Mouse (Mus musculus): Measurements from ENCODE around the gene Gal3st2.
"Not testable (repeated sequence)": the region's sequence is repeated elsewhere in the genome, so short reads cannot be mapped to it uniquely, and the experiment has no call there.

Gene Gal3st2

DNA sequence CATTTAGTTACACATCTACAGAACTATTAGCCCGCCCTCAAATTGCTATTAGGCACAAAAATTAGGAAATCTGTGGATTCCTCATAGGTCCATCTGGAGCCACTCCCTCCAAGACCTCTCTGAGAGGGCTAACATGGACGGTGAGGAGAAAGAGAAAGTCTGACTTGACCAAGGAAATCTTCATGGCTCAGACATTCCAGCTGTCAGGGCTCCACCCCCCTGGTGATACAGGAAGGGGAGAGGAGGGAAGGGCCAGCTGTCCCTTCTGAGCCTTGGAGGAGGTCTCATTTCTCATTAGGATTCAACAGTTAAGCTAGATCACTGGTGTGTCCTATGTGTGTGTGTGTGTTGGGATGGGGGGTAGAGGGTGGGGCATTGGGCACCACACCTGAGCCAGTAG lies at the start of gene Gal3st2:
Gene Gal3st2 (plus strand): TSS at position 259 of the 400 bp plus-strand sequence.
- not testable (repeated sequence) for DNase-seq (ENCODE audit: low spot score in 2 of 2)

GRCm38 (mm10) chr1:93811495-93812039 lies 49.5 kb upstream of the Gal3st2 start:
- no peak for DNase-seq (ENCODE audit: low spot score in 2 of 2)

DNA sequence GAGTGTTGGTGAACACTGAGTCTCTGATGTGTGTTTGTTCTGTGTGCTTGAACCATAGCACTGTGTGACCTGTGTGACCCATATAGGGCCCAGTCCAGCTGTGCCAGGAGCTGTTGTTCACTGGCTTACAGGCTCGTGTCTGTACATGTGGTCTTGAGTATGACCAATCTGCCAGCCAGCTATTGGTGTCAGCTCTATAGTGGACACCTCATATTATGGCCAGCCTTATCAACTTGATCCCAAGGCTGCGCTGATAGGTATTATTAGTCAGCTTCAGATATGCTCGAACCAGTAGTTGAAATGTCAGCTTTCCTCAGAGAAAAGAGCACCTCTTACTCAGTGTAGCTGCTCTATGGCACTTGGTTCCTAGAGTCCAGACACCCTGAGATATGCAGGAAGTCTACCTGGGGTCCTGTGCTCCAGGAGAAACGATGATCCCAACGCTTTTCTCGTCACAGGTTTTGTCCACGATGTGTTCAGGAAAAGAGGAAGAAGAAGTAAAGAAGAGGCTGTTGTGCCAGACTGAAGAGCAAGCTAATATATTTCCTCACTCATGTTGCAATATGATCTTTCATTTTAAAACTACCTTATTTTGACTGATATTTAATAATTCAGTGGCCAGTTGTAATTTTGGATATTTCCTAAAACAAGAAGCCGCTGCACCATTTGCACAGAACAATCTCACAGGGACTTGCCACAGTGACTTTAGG lies 43.1 kb upstream of the Gal3st2 start:
- no peak for DNase-seq (ENCODE audit: low spot score in 2 of 2)

- DNase-seq (ENCODE audit: low spot score in 2 of 2), result no peak
These were observed 42.4 kb upstream of the Gal3st2 start for GRCm38 (mm10) chr1:93818722-93819121.

DNA sequence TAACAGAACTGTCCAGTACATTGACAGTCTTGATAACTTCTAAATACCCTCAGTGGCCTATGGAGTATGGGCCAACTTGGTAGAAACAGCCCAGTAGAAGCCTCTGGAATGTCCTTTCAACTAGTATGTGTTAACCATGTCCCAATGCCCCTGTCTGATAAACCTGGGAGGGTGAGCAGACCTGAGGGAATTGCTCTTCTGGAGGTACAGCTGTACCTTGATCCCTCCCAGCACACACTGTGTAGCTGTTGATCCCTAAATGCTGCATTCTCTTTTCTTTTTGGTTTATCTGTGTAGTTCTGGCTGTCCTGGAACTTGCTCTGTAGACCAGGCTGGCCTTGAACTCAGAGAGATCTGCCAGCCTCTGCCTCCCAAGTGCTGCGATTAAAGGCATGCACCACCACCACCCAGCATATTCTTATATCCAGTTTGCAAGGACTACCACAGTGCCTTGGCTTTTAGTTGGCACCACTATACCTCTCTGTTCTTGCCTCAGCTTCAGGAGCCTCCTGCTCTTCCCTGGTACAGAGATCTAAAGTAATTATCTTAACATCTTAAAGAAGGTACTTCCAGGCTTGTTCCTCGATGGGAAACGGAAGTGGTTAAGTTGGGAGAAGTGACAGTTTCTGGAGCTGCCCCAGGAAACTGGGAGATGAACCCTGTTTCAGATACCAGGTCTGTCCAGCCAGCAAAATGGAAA lies 37.2 kb upstream of the Gal3st2 start:
- no peak for DNase-seq (ENCODE audit: low spot score in 2 of 2)

- no peak for DNase-seq (ENCODE audit: low spot score in 2 of 2)
These were observed 36.5 kb upstream of the Gal3st2 start, which contains the start of gene D2hgdh for GRCm38 (mm10) chr1:93824609-93825008. Gene D2hgdh (plus strand): TSS chr1:93824909.

DNA sequence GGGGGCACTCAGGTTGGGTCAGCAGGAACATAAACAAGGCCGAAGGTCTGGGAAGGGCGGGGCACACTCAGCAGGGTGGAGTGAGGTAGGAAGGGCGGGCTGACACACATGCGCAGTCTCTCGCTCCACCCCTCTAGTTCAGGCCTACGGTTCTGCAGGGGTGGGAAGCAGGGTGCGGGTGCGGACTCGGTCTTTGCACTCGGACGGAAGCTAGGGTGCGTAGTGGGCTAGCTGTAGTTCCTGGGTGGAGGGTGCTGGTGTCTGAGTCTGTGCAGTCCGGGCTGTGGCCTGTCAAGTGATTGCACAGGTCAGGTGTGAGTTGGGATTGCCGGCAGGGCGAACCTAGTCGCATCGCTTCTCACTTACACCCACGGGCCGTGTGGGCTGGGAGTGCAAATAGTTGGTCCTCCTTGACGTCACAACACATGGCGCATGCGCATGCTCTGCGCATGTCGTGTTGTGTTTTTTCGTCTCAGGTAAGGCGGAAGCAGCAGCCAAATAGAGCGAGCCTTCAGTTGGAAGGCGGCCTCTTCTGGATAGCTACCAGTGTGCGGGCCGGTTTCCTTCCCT lies 35.9 kb upstream of the Gal3st2 start:
- peak; percentile 96 to 97 for DNase-seq (ENCODE audit: low spot score in 2 of 2)

DNA sequence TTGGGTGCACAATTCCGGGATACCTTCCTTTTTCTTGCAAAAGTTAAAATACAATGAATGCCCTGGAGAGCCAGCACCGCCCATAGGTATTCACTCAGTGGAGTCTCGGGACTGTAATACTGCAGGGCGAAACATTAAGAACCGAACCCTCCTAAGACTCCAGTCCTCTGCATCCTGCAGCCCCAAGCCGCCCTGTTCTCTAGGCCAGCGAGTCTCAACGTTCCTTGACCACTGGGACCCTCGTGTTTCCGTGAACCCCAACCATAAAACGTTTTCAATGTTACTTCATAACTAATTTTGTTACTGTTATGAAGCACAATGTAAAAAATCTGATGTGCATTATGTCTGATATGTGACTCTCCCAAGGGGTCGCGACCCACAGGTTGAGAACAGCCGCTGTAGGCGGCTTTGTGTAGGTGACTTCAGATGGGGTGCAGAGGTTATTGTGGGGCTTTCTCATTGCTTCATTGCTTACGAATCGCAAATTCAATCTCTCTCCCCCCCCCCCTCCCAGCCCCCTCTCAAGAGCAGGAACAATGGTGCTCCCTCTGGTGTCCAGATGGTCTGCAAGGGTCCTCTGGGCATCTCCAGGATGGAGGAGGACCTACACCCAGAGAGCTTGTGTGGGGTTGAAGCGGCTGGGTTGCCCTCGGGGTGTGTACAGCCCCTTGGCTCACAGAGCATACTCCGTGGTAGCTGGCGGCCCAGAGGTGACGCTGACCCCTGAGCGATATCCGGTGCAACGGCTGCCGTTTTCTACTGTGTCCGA lies 35.2 kb upstream of the Gal3st2 start:
- peak in 1 of 2 experiments; percentile 56 for DNase-seq (ENCODE audit: low spot score in 2 of 2)

GRCm38 (mm10) chr1:93826540-93826835 lies 34.6 kb upstream of the Gal3st2 start:
- DNase-seq (ENCODE audit: low spot score in 2 of 2), result no peak

DNA sequence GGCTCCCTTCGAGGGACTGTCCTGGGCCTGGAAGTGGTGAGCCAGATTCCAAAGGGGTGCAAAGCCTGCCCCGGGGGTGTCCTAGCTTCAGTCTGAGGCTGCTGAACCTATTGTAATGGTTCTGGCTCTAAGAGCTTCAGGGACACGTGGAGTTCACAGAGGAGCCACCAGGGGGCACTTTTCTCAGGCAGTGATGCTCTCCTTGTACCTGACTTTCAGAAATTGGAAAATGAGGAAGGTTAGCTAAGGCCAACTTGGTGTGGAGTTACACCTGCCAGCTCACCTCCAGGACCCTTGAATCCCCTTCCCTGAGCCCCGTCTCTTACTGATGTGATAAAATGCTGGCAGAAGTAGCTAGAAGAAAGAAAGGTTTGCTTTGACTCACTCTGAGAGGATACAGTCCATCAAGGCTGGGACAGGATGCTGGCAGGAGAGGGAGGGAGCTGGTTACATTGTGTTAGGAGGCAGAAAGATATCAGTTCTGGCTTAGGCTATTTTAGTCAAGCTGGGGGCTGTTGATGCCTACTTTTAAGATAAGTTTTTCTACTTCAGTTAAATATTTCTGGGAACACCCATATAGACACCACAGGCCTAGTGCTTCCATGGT lies 28.2 kb upstream of the Gal3st2 start:
- not testable (repeated sequence) for DNase-seq (ENCODE audit: low spot score in 2 of 2)

DNA sequence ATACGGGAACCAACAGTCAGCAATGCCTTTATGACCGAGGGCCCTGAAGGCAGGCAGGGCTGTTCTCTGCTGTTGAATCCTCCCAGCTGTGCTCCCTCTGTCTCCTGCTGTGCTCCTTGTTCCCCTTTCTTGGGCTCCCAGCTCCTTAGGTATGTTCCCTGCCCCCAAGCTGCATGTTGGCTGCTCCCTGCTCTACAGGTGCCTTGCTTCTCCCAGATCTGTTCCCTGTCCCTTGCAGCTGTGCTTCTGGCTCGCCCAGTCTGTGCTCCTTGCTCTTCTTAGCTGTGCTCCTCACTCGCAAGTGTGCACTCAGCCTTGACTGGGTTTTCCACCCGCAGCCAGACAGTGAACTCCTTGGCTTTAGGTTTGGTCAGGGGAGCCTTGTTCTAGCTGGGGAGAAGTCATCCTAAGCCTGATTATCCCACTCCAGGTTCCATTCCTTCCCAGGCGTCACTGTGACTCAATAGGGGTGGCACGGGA lies 26.4 kb upstream of the Gal3st2 start:
- no peak for DNase-seq (ENCODE audit: low spot score in 2 of 2)

DNA sequence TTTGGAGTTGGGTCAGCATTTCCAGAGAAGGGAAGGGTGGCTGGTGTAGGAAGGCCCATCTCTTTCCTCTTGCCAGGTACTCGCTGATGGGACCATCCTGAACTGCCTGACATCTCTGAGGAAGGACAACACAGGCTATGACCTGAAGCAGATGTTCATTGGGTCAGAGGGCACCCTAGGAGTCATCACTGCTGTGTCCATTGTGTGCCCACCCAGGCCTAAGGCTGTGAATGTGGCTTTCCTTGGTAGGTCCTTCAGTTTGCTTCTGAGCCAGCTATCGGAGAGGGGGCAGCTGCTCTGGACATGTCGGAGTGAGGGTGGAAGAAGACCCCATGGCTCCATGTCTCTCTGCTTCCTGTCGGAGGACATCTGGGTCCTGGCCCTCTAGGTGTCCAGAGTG lies 25.9 kb upstream of the Gal3st2 start:
- DNase-seq (ENCODE audit: low spot score in 2 of 2), result no peak

GRCm38 (mm10) chr1:93835876-93836531 lies 25.1 kb upstream of the Gal3st2 start:
- no peak for DNase-seq (ENCODE audit: low spot score in 2 of 2)

- no peak for DNase-seq (ENCODE audit: low spot score in 2 of 2)
These were observed 24.6 kb upstream of the Gal3st2 start for GRCm38 (mm10) chr1:93836532-93836913.

- DNase-seq (ENCODE audit: low spot score in 2 of 2), result no peak
These were observed 23.8 kb upstream of the Gal3st2 start for GRCm38 (mm10) chr1:93837335-93837734.

DNA sequence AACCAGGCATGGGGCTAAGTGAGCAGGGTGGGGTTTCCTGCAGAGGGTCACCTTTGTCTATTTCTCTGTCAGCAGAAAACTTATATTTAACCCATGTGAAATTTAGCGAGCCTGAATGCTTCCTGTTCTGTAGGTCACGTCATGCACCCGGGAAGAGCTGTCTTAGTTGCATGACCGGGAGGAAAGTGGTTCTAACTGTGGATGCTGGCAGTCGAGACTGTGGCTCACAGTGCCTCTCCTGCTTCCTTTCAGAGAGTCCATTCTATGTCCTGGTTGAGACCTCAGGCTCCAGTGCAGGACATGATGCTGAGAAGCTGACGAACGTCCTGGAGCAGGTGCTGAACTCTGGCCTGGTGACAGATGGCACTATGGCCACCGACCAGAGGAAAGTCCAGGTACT lies 22.5 kb upstream of the Gal3st2 start:
- not testable (repeated sequence) for DNase-seq (ENCODE audit: low spot score in 2 of 2)

DNA sequence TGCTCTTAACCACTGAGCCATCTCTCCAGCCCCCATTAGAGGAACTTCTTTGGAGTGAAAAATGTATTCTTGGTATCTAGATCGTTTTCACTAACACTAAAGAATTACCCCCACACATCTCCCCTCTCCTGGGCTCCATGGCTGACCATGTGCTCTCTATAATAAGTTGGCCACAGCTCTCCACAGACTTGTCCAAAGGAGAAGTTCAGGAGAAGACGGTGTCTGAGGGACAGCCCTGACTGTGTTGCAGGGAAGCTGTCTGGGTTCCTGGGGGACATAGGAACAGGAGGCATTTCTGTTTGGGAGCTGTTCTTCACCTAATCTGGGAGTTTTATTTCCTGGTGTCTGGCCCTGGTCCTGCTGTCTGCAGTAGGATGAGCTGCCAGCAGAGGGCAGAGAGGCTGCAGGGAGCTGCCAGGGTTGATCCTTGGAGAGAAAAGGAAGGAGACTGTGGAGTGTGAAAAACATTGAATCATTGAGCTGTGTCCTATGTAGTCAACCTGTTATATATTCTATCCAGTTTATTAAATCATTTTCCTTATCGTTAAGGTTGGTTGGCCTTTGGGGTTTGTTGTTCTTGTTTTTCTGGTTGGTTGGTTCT lies 15.2 kb upstream of the Gal3st2 start:
- not testable (repeated sequence) for DNase-seq (ENCODE audit: low spot score in 2 of 2)

- not testable (repeated sequence) for DNase-seq (ENCODE audit: low spot score in 2 of 2)
These were observed 5.3 kb upstream of the Gal3st2 start for GRCm38 (mm10) chr1:93855790-93856189.

DNA sequence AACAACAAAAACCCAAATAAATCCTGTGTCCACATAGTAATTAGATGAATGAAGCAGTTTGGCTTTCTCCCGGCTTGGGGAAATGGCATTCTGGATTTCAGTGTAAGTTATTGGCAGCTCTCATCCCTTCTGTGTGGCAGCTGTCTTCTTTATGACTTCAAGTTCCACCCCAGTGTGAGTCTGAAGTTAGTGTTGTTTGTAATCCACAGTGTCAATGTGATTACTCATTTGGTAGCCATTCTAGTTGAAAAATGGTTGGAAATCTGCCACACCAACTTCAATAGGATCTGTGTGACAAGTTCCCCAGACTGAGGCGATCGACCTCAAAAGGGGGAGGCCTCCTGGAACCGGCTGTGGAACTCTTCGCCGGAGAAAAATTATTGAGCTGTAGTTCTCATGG lies 3.7 kb upstream of the Gal3st2 start:
- peak in 1 of 2 experiments; percentile 26 for DNase-seq (ENCODE audit: low spot score in 2 of 2)

DNA sequence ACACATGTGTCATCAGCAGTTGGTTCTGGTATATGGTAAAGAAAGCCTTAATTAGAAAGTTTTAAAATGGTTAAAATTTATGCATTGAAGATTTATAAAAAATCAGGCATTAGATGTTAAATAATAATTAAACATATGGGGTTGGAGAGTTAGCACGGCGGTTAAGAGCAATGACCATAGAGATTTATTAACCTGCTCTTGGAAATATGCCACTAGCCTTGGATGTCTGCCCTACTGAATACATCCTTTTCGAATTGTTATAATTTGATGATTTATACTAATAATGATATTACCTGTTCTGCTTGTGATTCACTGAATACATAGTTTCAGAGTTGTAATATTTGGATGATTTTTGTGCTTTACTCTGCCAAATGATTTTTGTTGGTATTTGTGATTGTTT lies 3.1 kb upstream of the Gal3st2 start:
- no peak for DNase-seq (ENCODE audit: low spot score in 2 of 2)

GRCm38 (mm10) chr1:93859619-93860018 lies 1.5 kb upstream of the Gal3st2 start:
- no peak for DNase-seq (ENCODE audit: low spot score in 2 of 2)

Measured in right cerebral cortex, postnatal 10 days (tissue).